Mouse (Mus musculus): ENCODE measurements at regions not wholly inside any gene's neighbourhood (a gene's known extent, or its start where the extent isn't known, plus 50 kb on each side); places are given as distances from the start of the nearest gene placed in this dataset.
A peak's percentile ranks its signal among the peaks of the same experiment; 100 is the strongest.
"Not testable (repeated sequence)": the region's sequence is repeated elsewhere in the genome, so short reads cannot be mapped to it uniquely, and the experiment has no call there.

GRCm38 (mm10) chr15:5869289-5869688, 430.3 kb upstream of the Dab2 start:
- no peak for DNase-seq (ENCODE audit: low spot score in 2 of 2)

DNA sequence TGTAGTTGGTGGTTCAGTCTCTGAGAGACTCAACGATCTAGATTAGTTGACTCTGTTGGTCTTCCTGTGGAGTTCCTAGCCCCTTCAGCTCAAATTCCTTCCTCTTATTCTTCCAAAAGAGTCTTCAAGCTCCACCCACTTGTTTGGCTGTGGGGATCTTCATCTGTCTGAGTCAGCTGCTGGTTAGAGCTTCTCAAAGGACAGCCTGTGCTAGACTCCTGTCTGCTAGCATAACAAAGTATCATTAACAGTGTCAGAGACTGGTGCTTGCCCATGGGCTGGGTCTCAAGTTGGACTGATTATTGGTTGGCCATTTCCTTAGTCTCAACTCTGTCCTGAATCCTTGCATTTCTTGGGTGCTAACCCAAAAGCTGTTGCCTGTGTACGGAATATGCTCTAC, 429.7 kb upstream of the Dab2 start:
- no peak for DNase-seq (ENCODE audit: low spot score in 2 of 2)

DNA sequence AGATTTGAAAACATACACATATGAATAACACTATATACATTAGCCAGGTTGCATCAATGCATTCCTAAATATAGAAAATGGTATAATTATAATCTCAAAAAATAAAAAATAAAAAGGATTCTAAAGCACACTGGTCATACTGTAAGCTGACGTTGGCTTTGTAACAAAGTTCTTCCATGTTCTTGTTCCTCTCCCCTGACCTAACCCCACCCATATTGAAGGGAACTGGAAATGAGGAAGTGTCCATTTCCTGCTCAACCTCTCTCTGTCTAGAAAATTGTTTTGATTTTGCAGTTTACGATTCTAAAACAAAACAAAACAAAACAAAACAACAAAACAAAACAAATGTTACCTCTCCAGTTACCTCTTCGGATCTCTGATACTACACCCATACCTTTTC, 427.5 kb upstream of the Dab2 start:
- DNase-seq (ENCODE audit: low spot score in 2 of 2): no peak

DNA sequence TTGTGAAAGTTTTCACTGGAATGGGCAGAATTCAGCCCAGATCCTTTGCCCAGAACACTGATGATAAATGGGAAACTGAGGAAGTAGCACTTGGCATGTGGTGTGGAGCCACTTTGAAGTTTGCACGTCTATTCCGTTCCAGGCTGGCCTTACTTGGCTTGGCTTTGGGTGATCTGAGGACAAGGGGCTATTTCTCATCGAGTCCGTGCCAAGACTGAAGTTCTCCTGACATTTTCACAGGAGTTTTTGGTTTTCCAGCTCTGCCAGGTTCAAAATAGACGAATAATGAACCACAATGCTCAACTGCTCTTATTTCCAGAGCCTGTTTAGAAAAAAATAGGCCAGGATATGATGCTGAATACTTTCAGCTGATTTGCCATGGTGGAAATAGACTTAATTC, 421.8 kb upstream of the Dab2 start:
- no peak for DNase-seq (ENCODE audit: low spot score in 2 of 2)

DNA sequence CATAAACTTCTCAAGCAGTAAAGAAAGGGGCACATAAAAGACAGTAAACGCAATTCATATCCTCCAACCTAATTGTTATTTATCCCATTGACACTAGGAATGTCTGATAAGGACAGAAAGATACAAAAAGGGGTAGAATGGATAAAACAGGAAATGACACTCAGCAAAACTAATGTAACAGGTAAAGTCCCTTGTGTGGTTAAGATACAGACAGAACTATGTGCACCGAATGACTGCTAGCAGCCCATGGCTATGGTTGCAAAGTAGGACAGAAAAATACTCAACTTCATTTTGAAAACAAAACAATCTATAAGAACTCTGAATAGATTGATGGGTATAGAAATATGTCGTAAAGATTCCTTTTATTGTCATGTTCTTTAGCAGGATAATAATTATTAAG, 408.4 kb upstream of the Dab2 start:
- no peak for DNase-seq (ENCODE audit: low spot score in 2 of 2)

GRCm38 (mm10) chr15:5892034-5892433, 407.6 kb upstream of the Dab2 start:
- no peak for DNase-seq (ENCODE audit: low spot score in 2 of 2)

DNA sequence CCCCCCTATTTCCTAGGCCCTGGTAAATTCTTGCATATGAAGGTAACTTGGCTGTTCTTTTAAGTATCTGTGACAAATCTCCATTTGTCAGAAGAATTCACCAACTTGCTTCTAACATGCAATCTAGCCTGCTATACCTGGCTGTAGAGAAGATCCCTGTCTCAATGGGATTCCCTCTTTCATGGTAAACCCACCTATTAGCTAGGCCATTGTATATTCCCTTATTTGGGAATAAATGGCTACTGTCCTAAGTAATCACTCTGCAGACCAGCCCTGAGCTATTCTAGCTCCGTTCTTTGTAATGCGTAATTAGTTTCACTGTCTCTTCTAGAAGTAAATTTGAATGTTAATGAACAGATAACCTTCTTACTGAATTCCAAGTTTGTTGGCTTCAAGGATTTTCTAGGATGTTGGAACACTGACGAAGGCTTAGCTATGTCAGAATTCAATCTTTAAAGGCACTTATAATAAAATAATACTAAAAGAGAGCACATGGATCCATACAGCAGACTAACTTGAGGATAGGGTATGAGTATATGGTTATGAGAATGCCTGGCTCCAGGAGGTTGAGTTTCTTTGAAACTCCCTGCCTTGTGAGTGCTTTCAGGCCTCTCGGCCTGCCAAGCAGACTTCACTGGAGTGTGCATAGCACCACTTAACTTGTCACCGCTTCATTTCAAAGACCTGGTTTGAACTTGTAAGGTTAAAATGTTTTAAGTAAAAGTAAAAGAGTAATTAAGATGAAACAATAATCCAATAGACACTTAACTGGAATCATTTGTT, 403.7 kb upstream of the Dab2 start:
- not testable (repeated sequence) for DNase-seq (ENCODE audit: low spot score in 2 of 2)

DNA sequence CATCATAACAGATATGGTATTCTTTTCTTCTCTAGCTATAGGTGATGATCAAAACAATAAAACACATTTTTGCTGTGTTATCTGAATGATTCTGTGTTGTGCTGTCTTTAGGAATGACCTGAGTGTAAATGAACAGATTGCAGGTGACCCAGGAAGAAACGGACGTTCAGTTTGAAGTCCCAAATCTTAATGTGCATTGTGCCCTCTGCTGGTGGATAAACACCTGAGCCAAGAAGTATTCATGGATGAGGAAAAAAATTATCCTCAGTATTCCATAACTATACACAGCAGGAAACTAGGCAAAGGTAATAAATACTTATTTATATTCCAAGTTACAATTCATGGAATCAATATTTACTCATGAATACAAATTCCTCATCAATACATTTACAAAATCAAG, 384.3 kb upstream of the Dab2 start:
- DNase-seq (ENCODE audit: low spot score in 2 of 2): peak; percentile 5 to 10

GRCm38 (mm10) chr15:5920058-5920457, 379.5 kb upstream of the Dab2 start:
- DNase-seq (ENCODE audit: low spot score in 2 of 2): no peak

GRCm38 (mm10) chr15:5927768-5928167, 371.8 kb upstream of the Dab2 start:
- DNase-seq (ENCODE audit: low spot score in 2 of 2): no peak

DNA sequence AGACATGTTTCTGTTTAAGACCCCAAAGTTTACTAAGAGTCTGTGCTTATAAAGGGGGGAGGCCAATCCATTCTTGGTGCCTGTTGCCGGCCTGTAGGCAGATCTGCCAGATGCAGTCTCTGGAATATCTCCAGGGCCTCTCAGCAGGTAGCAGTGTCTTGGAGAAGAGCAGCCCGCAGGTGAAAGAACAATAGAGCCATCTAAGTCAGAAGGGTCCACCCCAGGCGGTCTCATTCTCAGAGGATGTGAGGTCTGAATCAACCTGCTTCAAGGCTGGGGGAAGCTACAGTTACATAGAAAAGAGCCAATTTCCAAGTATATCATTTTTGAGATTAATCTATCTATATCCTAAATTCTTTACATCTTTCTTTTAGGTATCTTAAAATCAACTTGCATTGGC, 366.0 kb upstream of the Dab2 start:
- DNase-seq (ENCODE audit: low spot score in 2 of 2): no peak

DNA sequence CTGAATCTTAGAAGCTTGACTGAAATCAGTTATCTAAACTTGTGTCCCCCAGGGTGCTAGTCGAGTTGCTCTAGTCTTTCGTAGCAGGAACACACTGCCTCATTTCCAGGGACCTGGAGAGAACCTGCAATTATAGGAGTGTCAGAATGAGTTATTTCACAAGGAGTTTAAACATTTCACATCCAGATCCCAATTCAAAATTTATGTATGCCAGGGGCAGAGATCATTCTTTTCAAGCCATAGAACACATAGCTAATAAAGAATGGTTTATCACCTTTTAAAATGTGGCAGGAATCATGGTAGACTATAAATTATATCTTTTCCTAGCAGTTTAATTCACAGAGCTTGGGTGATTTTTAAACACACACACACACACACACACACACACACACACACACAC, 358.6 kb upstream of the Dab2 start:
- no peak for DNase-seq (ENCODE audit: low spot score in 2 of 2)

- DNase-seq (ENCODE audit: low spot score in 2 of 2): no peak
Observed at GRCm38 (mm10) chr15:5946650-5947049, 352.9 kb upstream of the Dab2 start.

DNA sequence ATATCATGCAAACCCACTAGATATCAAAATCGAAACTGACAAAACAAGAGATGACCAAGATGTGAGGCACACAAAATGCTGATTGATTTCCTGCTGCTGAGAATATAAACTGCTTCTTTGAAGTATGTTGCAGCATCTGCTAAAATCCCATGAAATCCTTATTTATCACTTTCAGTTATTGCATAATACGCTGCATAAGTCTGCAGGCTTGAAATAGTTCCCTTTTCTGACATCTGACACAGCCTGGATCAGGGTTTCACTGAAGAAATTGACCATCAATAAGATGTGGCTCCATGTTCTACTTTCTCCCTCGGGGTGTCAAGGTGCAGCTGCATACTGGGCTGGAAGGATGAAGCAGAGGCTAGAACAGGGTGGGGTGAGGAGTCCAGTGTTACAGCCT, 348.7 kb upstream of the Dab2 start:
- no peak for DNase-seq (ENCODE audit: low spot score in 2 of 2)

- DNase-seq (ENCODE audit: low spot score in 2 of 2): not testable (repeated sequence)
Observed at GRCm38 (mm10) chr15:5951661-5952060, 347.9 kb upstream of the Dab2 start.

- DNase-seq (ENCODE audit: low spot score in 2 of 2): no peak
Observed at GRCm38 (mm10) chr15:5953106-5953505, 346.5 kb upstream of the Dab2 start.

GRCm38 (mm10) chr15:5991351-5992065, 308.1 kb upstream of the Dab2 start:
- DNase-seq (ENCODE audit: low spot score in 2 of 2): no peak

DNA sequence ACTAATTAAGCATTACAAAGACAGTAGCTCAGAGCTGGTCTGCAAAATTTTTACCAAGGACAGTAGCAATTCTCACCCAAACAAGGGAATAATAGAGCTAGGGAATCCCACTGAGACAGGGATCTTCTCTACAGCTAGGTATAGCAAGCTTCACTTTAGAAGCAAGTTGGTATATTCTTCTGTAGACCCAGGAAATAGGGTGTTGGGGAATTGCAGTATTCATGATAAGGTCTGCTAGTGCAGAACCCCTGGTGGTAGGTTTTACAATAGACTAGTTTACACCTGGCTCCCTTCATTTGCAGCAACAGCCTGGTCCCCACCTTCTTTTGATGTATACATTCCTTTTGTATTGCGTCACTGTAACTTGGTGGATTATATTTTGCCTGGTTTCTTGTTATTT, 307.4 kb upstream of the Dab2 start:
- DNase-seq (ENCODE audit: low spot score in 2 of 2): not testable (repeated sequence)

GRCm38 (mm10) chr15:6000816-6001215, 298.8 kb upstream of the Dab2 start:
- DNase-seq (ENCODE audit: low spot score in 2 of 2): no peak

DNA sequence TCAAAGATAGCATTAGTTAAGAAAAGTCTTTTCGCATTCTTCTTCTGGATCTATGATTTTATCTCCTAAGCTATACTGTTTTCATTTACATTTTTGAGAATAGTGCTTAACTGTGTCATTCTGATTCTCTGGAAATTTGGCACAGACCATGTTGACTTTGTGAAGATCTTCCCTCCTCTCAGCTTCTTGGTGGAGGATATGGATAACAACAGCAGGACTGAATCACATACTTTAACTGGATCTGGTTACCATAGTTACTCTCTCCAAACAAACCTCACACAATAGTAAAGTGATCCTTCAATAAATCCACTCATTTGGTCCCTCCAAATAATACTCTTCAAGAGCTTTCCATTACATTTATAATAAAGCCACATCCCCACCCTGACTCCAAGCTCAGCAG, 298.2 kb upstream of the Dab2 start:
- no peak for DNase-seq (ENCODE audit: low spot score in 2 of 2)

DNA sequence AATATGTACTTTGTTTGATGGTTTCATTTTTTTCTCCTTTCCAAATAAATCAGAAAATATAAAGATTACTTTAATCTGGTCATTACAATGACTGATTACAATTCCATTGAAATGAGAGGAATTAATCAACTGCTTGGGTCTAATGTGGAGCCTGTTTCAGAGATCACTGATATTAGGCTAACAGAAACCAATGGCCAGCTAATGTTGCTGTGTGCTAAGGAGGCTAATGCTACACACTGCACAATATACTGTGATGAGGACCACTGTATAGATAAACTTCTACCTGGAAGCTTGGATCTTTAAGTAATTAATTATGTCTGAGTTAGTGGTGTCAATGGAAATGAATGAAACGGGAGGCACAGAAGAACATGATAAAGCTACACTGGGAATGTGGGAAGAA, 284.6 kb upstream of the Dab2 start:
- DNase-seq (ENCODE audit: low spot score in 2 of 2): no peak

- peak in 1 of 2 experiments; percentile 4 for DNase-seq (ENCODE audit: low spot score in 2 of 2)
Observed at GRCm38 (mm10) chr15:6016637-6017049, 282.9 kb upstream of the Dab2 start.

- DNase-seq (ENCODE audit: low spot score in 2 of 2): no peak
Observed at GRCm38 (mm10) chr15:6025543-6025942, 274.0 kb upstream of the Dab2 start.

All from urinary bladder, adult 18-20 months (tissue).